Comparison of ENCODE assay signal across 8 mouse cellular contexts in genomic region chr11:48824311-48824830, GRCm38 (mm10). TPM values are rescaled to one million over a fixed set of nuclear protein-coding genes. Genes with fewer than 3 reads are reported as not detected.
A peak's percentile ranks its signal among the peaks of the same experiment; 100 is the strongest.
DNase-seq lines count a peak whose midpoint lies in the region; ATAC-seq and TF ChIP-seq lines count a peak whose summit lies in the region.

No protein-coding gene starts in this region.

- H3K27me3 ChIP-seq in heart, embryonic 13.5 days (replicated peaks) = peaks cover 10% of the 10 kb centered on the region; the same call in 1 of the 2 replicates
- H3K27me3 ChIP-seq in hindbrain, embryonic 12.5 days = peaks cover 26% of the 10 kb centered on the region
- H3K27me3 ChIP-seq in midbrain, embryonic 11.5 days (ENCODE audit: control insufficient read depth, insufficient read depth, low read length) = peaks cover 14% of the 10 kb centered on the region
- no peaks in the 10 kb centered on the region for H3K27me3 ChIP-seq in cerebellum, adult 2 months (ENCODE audit: control insufficient read depth, insufficient read depth, low read length)

- peaks cover 20% of the 10 kb centered on the region for H3K4me1 ChIP-seq in heart, embryonic 13.5 days
- peaks cover 13% of the 10 kb centered on the region for H3K4me1 ChIP-seq in hindbrain, embryonic 12.5 days
- peaks cover 2% of the 10 kb centered on the region; the same call in 1 of the 2 replicates for H3K4me1 ChIP-seq in midbrain, embryonic 11.5 days (ENCODE audit: control insufficient read depth, insufficient read depth, low read length)
- H3K4me1 ChIP-seq in cerebellum, adult 2 months (ENCODE audit: control insufficient read depth, insufficient read depth, low read length) = no peaks in the 10 kb centered on the region

- no peak overlapping the region for H3K27ac ChIP-seq in heart, embryonic 13.5 days (replicated peaks)
- H3K27ac ChIP-seq in hindbrain, embryonic 12.5 days = no peak overlapping the region
- no peak overlapping the region for H3K27ac ChIP-seq in midbrain, embryonic 11.5 days (ENCODE audit: low read depth, low read length)
- H3K27ac ChIP-seq in cerebellum, adult 2 months (ENCODE audit: insufficient read depth, low read length) = no peak overlapping the region

- no peak for TF ChIP-seq CTCF in cerebellum, adult 2 months (IDR thresholded peaks at IDR 0.05; ENCODE audit: borderline replicate concordance, insufficient read depth, low read depth, low read length)

- WGBS in heart, embryonic 13.5 days = 6% methylated on average over 22 of the region's 22 CpGs
- WGBS in hindbrain, embryonic 12.5 days = 4% methylated on average over 22 of the region's 22 CpGs
- WGBS in midbrain, embryonic 11.5 days = 3% methylated on average over 22 of the region's 22 CpGs
- 16% methylated on average over 22 of the region's 22 CpGs for WGBS in cerebellum, adult 2 months

- H3K9ac ChIP-seq in heart, embryonic 13.5 days = peak overlapping the region; percentile 72
- H3K9ac ChIP-seq in hindbrain, embryonic 12.5 days = no peak overlapping the region
- H3K9ac ChIP-seq in midbrain, embryonic 11.5 days (ENCODE audit: low read length) = peak overlapping the region; percentile 16; the same call in 1 of the 2 replicates

- peak overlapping the region; percentile 54 for H3K4me3 ChIP-seq in heart, embryonic 13.5 days
- peak overlapping the region; percentile 32 for H3K4me3 ChIP-seq in hindbrain, embryonic 12.5 days
- peak overlapping the region; percentile 38 for H3K4me3 ChIP-seq in midbrain, embryonic 11.5 days (ENCODE audit: low read depth, low read length)
- H3K4me3 ChIP-seq in cerebellum, adult 2 months (replicated peaks; ENCODE audit: insufficient read depth, low read depth, low read length) = no peak overlapping the region

- H3K36me3 ChIP-seq in heart, embryonic 13.5 days = no peaks in the 10 kb centered on the region
- no peaks in the 10 kb centered on the region for H3K36me3 ChIP-seq in hindbrain, embryonic 12.5 days
- no peaks in the 10 kb centered on the region for H3K36me3 ChIP-seq in midbrain, embryonic 11.5 days (ENCODE audit: control insufficient read depth, insufficient read depth, low read length)

- ATAC-seq in heart, embryonic 13.5 days (ENCODE audit: extremely low read depth, insufficient number of reproducible peaks, low FRiP score, low TSS enrichment) = no peak
- 0 out of 2 replicates have a peak, but pooled peaks have one; percentile 3 for ATAC-seq in common myeloid progenitor, adult 5-6 weeks (replicated peaks; ENCODE audit: low read depth, poor library complexity, severe bottlenecking)
- ATAC-seq in hindbrain, embryonic 12.5 days (ENCODE audit: low FRiP score) = no peak
- no peak for ATAC-seq in midbrain, embryonic 11.5 days (ENCODE audit: low FRiP score)

- peak overlapping the region; percentile 88 for H3K4me2 ChIP-seq in heart, embryonic 13.5 days
- H3K4me2 ChIP-seq in hindbrain, embryonic 12.5 days (replicated peaks) = peak overlapping the region; percentile 49
- peak overlapping the region; percentile 48 for H3K4me2 ChIP-seq in midbrain, embryonic 11.5 days

- TF ChIP-seq POLR2A in cerebellum, adult 2 months (IDR thresholded peaks at IDR 0.05; ENCODE audit: borderline replicate concordance, insufficient read depth, low read length) = no peak

- H3K9me3 ChIP-seq in heart, embryonic 13.5 days = no peaks in the 10 kb centered on the region; the same call in 1 of the 2 replicates
- H3K9me3 ChIP-seq in hindbrain, embryonic 12.5 days (replicated peaks) = no peaks in the 10 kb centered on the region
- no peaks in the 10 kb centered on the region for H3K9me3 ChIP-seq in midbrain, embryonic 11.5 days (ENCODE audit: control insufficient read depth, low read length)

- no peak for DNase-seq in heart, postnatal 25 days (ENCODE audit: low spot score)
- peak; percentile 92 for DNase-seq in midbrain, embryonic 11.5 days (ENCODE audit: low spot score, missing footprints)
- DNase-seq in cerebellum, adult 2 months = no peak
- no peak for DNase-seq in adipocyte (ENCODE audit: low spot score)
- no peak for DNase-seq in cerebellum, adult 9-10 months

- intact Hi-C loops in heart, postnatal 25 days (cut with DNase I) = loop anchor here (1.0 kb wide), 1 partner anchor 8 kb away; no protein-coding TSS in a partner anchor

RNA-seq across cellular contexts. Expression of gene Trim7, which starts 1.6 kb away (rescaled TPM):
- polyA plus RNA-seq in heart, embryonic 13.5 days (2015; fragmentation: Nextera tagmentation; extraction: Ambion mirVana) = 0.56 and 0.88 TPM in 2 replicates
- 10 to 100 TPM; 15.7 to 23.2 TPM for total RNA-seq in heart, postnatal 25 days (2021)
- total RNA-seq in common myeloid progenitor, adult 5-6 weeks (2017) = 0.19 and 0.78 TPM in 2 replicates
- 0.70 and 1.6 TPM in 2 replicates for polyA plus RNA-seq in hindbrain, embryonic 12.5 days (2016; fragmentation: Nextera tagmentation; extraction: Ambion mirVana)
- polyA plus RNA-seq in midbrain, embryonic 11.5 days (2014; fragmentation: Nextera tagmentation; extraction: Ambion mirVana) = 0.40 and 0.73 TPM in 2 replicates
- 4.2 and 4.7 TPM in 2 replicates for polyA plus RNA-seq in cerebellum, adult 2 months (2012; rRNA removed)

RNA-seq across cellular contexts. Expression of gene Gm12184, which starts 2.1 kb away (rescaled TPM):
- 0.53 and 1.2 TPM in 2 replicates for polyA plus RNA-seq in heart, embryonic 13.5 days (2015; fragmentation: Nextera tagmentation; extraction: Ambion mirVana)
- total RNA-seq in heart, postnatal 25 days (2021) = 1 to 10 TPM; 2.0 to 3.2 TPM
- total RNA-seq in common myeloid progenitor, adult 5-6 weeks (2017) = 48.6 and 64.4 TPM in 2 replicates
- 7.2 and 10.0 TPM in 2 replicates for polyA plus RNA-seq in hindbrain, embryonic 12.5 days (2016; fragmentation: Nextera tagmentation; extraction: Ambion mirVana)
- polyA plus RNA-seq in midbrain, embryonic 11.5 days (2014; fragmentation: Nextera tagmentation; extraction: Ambion mirVana) = 7.4 and 11.5 TPM in 2 replicates
- polyA plus RNA-seq in cerebellum, adult 2 months (2012; rRNA removed) = 30.1 and 34.0 TPM in 2 replicates

RNA-seq across cellular contexts. Expression of gene Trim41, which starts 7.2 kb away (rescaled TPM):
- polyA plus RNA-seq in heart, embryonic 13.5 days (2015; fragmentation: Nextera tagmentation; extraction: Ambion mirVana) = 3.2 TPM in 2 replicates
- 10 to 100 TPM; 17.8 to 20.4 TPM for total RNA-seq in heart, postnatal 25 days (2021)
- total RNA-seq in common myeloid progenitor, adult 5-6 weeks (2017) = 50.2 and 70.9 TPM in 2 replicates
- 6.4 and 7.1 TPM in 2 replicates for polyA plus RNA-seq in hindbrain, embryonic 12.5 days (2016; fragmentation: Nextera tagmentation; extraction: Ambion mirVana)
- 3.6 and 3.9 TPM in 2 replicates for polyA plus RNA-seq in midbrain, embryonic 11.5 days (2014; fragmentation: Nextera tagmentation; extraction: Ambion mirVana)
- 42.3 and 45.0 TPM in 2 replicates for polyA plus RNA-seq in cerebellum, adult 2 months (2012; rRNA removed)

RNA-seq across cellular contexts. Expression of gene Rack1, which starts 24.2 kb away (rescaled TPM):
- 444 and 458 TPM in 2 replicates for polyA plus RNA-seq in heart, embryonic 13.5 days (2015; fragmentation: Nextera tagmentation; extraction: Ambion mirVana)
- 100 to 1,000 TPM; 397 to 416 TPM for total RNA-seq in heart, postnatal 25 days (2021)
- total RNA-seq in common myeloid progenitor, adult 5-6 weeks (2017) = 1,552 and 1,662 TPM in 2 replicates
- 442 and 512 TPM in 2 replicates for polyA plus RNA-seq in hindbrain, embryonic 12.5 days (2016; fragmentation: Nextera tagmentation; extraction: Ambion mirVana)
- 592 and 633 TPM in 2 replicates for polyA plus RNA-seq in midbrain, embryonic 11.5 days (2014; fragmentation: Nextera tagmentation; extraction: Ambion mirVana)
- 426 and 432 TPM in 2 replicates for polyA plus RNA-seq in cerebellum, adult 2 months (2012; rRNA removed)

RNA-seq across cellular contexts. Expression of gene Irgm1, which starts 47.1 kb away (rescaled TPM):
- 8.4 and 10.6 TPM in 2 replicates for polyA plus RNA-seq in heart, embryonic 13.5 days (2015; fragmentation: Nextera tagmentation; extraction: Ambion mirVana)
- 1 to 10 TPM; 8.8 to 8.9 TPM for total RNA-seq in heart, postnatal 25 days (2021)
- 49.1 and 58.2 TPM in 2 replicates for total RNA-seq in common myeloid progenitor, adult 5-6 weeks (2017)
- polyA plus RNA-seq in hindbrain, embryonic 12.5 days (2016; fragmentation: Nextera tagmentation; extraction: Ambion mirVana) = 3.0 and 3.9 TPM in 2 replicates
- 2.2 and 2.3 TPM in 2 replicates for polyA plus RNA-seq in midbrain, embryonic 11.5 days (2014; fragmentation: Nextera tagmentation; extraction: Ambion mirVana)
- 6.5 and 7.1 TPM in 2 replicates for polyA plus RNA-seq in cerebellum, adult 2 months (2012; rRNA removed)
